Mouse (Mus musculus) embryonic fibroblast, embryonic 13.5 days (primary cell): ENCODE data around the gene Lcn6. TPM values are rescaled to one million over a fixed set of nuclear protein-coding genes. Genes with fewer than 3 reads are reported as not detected.

ENCODE experiments used
- H3K27ac ChIP-seq: 2 replicates; pipeline ENCODE4 v1.5.1; 2012; ENCODE audit warnings: low read length, control low read depth, inconsistent platforms; ENCODE audit not compliant: insufficient read depth
- H3K4me1 ChIP-seq: 2 replicates; pipeline ENCODE4 v1.6.1; 2011; ENCODE audit warnings: low read length; ENCODE audit not compliant: control insufficient read depth, insufficient read depth
- H3K4me3 ChIP-seq: 2 replicates; pipeline ENCODE4 v1.5.1; 2011; ENCODE audit warnings: mild to moderate bottlenecking, control low read depth, low read length; ENCODE audit not compliant: insufficient read depth
- CTCF ChIP-seq: IDR thresholded peaks from 2 replicates; pipeline ENCODE4 v1.5.1; 2011; ENCODE audit warnings: mild to moderate bottlenecking, control low read depth, low read length, moderate library complexity, borderline replicate concordance; ENCODE audit not compliant: insufficient read depth
- POLR2A ChIP-seq: IDR thresholded peaks from 2 replicates; pipeline ENCODE4 v1.6.1; 2011; ENCODE audit warnings: low read depth, mild to moderate bottlenecking, control low read depth, low read length, moderate library complexity
- polyA plus RNA-seq: library from polyadenylated mRNA; stranded (reverse); fragments of >200 nt; gene quantifications from 2 replicates; pipeline ENCODE4 v1.2.4, GENCODE M21; 2011; ENCODE audit warnings: low read depth; ENCODE audit not compliant: missing spikeins, insufficient read length

The Lcn6 gene
- polyA plus RNA-seq, 1 experiment, result not detected

DNA sequence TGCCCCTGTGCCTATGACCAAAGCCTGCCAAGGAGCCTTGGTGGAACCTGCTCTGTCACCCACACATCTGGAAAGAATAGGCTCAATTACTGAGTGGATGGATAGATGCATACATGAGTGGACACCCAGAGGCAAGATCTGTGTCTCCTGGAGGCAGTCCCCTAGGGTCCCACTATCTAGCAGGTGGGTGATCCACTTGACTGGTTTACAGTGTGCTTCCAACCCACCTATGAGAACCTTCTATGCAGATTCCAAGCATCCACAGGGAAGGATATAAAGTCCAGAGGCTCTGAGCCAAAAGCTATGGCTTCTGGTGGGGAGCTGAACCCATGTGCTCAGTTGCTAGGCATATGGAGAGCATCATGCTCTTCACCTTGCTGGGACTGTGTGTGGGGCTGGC is 18.9 kb upstream of the Lcn6 start, which contains the start of gene Lcn5:
TSS of gene Lcn5 (plus strand) at position 301 of the 400 bp plus-strand sequence.
- Histone ChIP-seq H3K4me3 (no peak within 1 kb of the TSS), H3K4me1 (peaks cover 8% of the 10 kb centered on the region), H3K27ac (no peak within 1 kb of the TSS)
- TF ChIP-seq CTCF (no peak), POLR2A (no peak)

DNA sequence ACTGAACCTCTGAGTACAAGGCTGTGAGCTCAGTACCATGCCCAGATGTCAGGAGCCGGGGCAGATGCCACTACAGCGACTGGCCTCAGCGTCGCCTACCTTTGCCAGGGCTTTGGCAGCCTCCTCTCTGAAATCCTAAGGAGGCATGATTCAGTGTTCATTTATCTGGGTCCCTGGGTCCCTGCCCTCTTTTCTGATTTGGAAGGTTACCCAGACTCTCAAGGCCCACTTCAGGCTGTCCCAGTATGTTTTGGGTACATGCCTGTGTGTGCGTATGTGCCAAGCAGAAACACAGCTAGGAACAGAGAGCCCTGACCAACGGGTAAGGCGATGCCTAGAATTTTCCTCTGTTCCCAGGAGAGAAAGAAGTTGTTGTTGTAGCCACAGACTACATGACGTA is 16.3 kb upstream of the Lcn6 start:
- peaks cover 8% of the 10 kb centered on the region for H3K4me1 ChIP-seq
- H3K4me3 ChIP-seq, result no peak overlapping the region
- no peak overlapping the region for H3K27ac ChIP-seq
- TF ChIP-seq CTCF, result no peak
- TF ChIP-seq POLR2A, result no peak

DNA sequence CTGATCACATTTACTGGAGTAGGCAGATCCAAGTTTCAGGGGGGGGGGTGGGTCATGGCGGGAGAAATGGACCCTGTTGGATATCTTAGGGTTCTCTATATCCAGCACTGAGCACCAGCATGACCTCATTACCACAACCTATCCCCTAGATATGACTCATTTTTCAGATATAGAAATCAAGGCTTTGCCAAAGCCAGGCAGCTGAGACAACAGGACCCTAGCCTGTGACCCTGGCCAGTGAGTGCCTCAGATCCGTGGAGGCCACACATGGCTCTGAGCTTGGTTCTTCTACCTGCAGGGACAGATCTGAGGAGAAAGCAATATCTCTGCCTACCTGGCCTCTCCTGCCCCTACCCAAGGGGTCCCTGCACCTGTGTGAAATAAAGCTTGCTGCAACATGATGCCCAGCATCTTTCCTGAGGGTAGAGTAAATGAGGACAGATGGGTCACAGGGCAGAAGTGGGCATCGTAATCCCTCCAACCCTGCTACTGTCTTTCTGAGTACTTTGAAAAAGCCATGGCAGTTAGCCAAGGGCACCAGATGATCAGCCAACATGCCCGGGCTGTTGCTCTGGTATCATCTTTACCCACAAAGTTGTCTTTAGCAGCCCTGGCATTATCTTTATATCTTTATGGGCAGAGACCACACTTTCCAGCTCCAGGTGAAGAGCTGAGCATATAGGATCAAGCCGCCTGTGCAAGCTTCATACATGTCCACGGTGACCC is 15.2 kb upstream of the Lcn6 start:
- H3K4me3 ChIP-seq, result no peak overlapping the region
- H3K27ac ChIP-seq, result no peak overlapping the region
- peaks cover 8% of the 10 kb centered on the region for H3K4me1 ChIP-seq
- TF ChIP-seq POLR2A (no peak), CTCF (no peak)

DNA sequence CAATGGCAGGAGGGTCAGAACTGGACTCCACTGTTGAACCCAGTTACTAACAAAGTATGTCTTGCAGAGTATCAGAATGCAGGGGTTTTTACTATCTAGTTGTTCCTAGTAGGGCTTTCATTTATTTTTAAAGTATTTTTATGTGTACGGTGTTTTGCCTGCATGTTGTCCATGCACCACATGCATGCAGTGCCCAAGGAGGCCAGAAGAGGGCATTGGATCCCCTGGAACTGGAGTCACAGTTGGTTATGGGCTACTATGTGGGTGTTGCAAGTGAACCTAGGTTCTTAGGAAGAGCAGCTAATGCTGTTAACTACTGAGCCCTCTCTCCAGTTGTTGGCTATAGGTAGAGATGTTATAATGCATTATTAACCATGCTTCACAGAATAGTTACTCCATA is 13.1 kb upstream of the Lcn6 start:
- H3K4me3 ChIP-seq, result no peak overlapping the region
- H3K27ac ChIP-seq, result no peak overlapping the region
- TF ChIP-seq CTCF, result peak; percentile 52; the same call in 1 of the 2 replicates
- TF ChIP-seq POLR2A, result no peak
- H3K4me1 ChIP-seq, result peaks cover 7% of the 10 kb centered on the region

DNA sequence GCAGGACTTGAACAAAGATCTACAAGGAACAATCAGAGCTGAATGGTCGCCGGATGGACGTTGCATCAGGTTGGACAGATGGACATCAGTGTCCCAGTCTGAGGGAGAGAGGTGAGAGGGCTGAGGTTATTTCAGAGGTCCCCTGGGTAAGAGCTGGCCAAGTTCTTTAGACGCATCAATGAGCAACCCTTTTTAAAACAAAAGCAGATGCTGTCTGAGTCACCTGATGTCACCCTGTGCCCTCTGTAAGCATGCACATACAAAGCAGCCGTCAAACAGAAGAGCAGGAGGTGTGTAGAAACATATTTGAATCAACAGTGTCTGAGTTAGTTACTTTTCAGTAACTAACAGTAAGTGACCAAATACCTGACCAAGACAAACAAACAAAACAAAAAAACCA is 12.5 kb upstream of the Lcn6 start:
- TF ChIP-seq POLR2A (no peak), CTCF (no peak)
- Histone ChIP-seq H3K4me1 (peaks cover 7% of the 10 kb centered on the region), H3K27ac (no peak overlapping the region), H3K4me3 (no peak overlapping the region)

DNA sequence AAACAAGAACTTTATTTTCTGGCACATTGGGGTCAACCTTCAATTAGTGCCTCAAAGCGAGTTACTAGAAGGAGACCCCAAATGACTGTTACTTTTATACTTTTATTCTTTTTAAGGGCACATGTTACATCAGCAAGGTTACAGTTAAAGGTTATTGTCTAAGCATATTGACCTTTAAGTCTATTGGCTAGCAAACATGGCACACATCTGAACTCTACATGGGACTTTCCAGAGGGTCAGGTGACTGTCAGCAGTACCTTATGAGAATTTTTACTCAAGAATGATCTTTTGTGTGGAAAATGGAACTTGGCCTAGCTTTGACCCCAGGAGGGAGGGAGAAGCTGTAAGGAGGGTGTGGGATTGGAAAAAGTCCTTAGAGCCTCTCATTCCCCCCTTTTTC is 10.1 kb upstream of the Lcn6 start:
- TF ChIP-seq POLR2A (no peak), CTCF (no peak)
- Histone ChIP-seq H3K4me3 (no peak overlapping the region), H3K27ac (no peak overlapping the region), H3K4me1 (no peaks in the 10 kb centered on the region)

DNA sequence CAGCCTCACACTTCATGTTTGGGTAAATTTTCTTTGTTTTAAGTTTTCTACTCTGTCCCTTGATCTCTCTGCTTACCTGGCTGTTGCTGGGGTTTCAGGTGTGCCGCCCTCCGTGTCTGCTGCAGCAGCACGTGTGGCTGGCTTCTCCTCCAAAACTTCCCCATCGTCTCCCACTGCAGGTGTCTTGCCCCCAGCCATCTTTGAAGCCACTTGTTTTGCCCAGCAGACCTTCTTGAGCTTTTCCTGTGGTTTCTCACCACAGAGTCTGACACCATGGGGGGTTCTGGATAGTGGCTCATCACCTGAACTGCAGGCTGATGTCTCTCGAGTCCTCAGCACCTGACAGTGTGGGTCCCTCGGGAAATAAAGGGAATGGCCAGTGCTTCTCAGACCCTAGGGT is 3.0 kb downstream of the Lcn6 start:
- TF ChIP-seq CTCF (no peak), POLR2A (no peak)

DNA sequence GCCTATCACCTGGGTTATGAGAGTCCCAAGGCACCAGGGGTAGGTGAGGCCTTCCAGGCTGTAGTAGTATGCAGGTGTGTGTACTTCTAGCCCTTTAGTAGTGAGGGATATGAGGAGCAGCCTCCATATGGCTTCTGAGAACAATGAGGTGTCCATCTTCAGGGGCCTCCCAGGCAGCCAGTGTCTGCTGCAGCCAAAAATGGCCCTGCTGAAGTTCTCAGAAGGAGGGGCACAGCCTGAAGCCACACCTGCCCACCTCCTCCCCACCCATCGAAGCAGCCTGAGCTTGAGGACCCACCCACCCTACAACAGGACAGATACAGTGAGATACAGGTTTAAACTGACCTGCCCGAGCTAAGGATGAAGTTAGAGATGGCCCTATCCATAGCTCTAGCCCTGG is 5.8 kb downstream of the Lcn6 start, which contains the start of gene Lcn10:
TSS of gene Lcn10 (plus strand) at position 301 of the 400 bp plus-strand sequence.
- Histone ChIP-seq H3K4me3 (no peak within 1 kb of the TSS), H3K4me1 (no peaks in the 10 kb centered on the region), H3K27ac (no peak within 1 kb of the TSS)
- TF ChIP-seq CTCF, result no peak
- TF ChIP-seq POLR2A, result no peak

More for the DNA sequence above, 3.0 kb downstream of the Lcn6 start:
- H3K4me3 ChIP-seq, result no peak overlapping the region
- no peaks in the 10 kb centered on the region for H3K4me1 ChIP-seq
- H3K27ac ChIP-seq, result no peak overlapping the region

DNA sequence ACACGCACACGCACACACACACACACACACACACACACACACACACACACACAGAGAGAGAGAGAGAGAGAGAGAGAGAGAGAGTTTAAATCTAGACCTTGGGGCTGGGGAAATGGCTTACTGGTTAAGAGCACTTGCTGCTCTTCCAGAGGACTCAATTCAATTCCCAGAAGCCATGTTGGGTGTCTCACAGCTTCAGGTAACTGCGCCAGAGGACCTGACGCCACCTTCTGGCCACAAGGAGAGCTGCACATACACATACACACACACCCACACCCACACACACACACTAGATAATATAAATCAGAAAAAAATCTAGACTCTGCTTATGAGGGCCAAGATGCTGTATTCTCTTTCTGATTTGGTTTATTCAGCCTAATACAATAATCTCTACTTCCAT is 10.4 kb downstream of the Lcn6 start:
- Histone ChIP-seq H3K4me1 (no peaks in the 10 kb centered on the region), H3K27ac (no peak overlapping the region), H3K4me3 (no peak overlapping the region)

DNA sequence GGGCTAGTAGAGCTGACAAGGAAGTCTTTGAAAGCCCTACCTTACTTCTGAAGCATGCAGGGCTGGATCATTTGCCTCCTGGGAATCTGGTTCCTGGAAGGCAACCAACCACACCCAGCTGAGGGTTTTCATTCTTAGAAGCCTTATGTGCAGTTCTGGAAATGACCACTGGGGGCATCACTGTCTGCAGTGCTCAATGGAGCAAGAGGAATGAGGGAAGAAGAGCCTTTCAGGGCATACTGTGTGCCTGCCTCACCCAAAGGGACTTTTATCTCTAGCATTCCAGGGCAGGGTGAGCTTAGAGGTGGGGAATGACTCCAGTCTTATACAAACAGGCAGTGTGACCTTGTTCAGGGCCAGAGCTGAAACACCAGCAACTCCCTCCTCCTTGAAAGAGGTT is 18.0 kb downstream of the Lcn6 start:
- Histone ChIP-seq H3K27ac (no peak overlapping the region), H3K4me3 (no peak overlapping the region), H3K4me1 (no peaks in the 10 kb centered on the region)
- no peak for TF ChIP-seq POLR2A
- peak; percentile 33; the same call in 1 of the 2 replicates for TF ChIP-seq CTCF

More for the DNA sequence above, 10.4 kb downstream of the Lcn6 start:
- TF ChIP-seq CTCF, result no peak
- TF ChIP-seq POLR2A, result no peak
